Mouse (Mus musculus): ENCODE results near the gene Kcnj13. TPM values are rescaled to one million over a fixed set of nuclear protein-coding genes. Genes with fewer than 3 reads are reported as not detected.

The Kcnj13 gene
- polyA plus RNA-seq, 1 experiment from 2014 or later = 8.1 TPM

DNA sequence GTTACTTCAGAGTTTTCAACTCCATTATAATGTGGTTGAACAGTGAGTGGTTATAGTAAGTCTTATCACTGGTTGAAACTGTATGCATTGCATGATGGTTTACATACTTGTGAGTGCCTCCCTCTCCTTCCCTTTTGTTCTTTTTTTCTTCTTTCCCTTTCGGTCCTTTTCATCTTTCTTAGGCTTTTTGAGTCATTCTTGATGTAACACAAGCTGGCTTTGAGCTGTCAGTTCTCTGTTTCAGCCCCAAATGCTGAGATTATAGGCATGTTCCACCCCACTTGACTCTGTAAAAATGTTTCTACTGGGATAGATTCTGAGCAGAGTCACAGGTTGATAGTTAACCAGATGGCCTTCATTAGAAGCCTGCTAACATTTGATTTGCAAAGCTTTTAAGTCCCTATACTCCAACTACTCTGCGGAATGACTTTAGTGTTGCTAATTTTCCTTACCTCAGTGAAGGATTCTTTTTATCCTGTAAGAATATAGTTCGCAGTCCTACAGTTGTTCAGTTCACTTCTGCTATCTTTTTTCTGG, 16.4 kb downstream of the Kcnj13 start:
- no peak for ATAC-seq (replicated peaks)
- Histone ChIP-seq H3K4me2 (no peak overlapping the region), H3K9me3 (no peaks in the 10 kb centered on the region), H3K27ac (no peak overlapping the region), H3K36me3 (replicated peaks) (0 out of 2 replicates have a peak, but pooled peaks cover 15% of the 10 kb centered on the region), H3K4me3 (no peak overlapping the region), H3K9ac (no peak overlapping the region), H3K27me3 (replicated peaks) (no peaks in the 10 kb centered on the region), H3K4me1 (no peaks in the 10 kb centered on the region)
- 97% methylated on average over 3 of the region's 3 CpGs for WGBS

DNA sequence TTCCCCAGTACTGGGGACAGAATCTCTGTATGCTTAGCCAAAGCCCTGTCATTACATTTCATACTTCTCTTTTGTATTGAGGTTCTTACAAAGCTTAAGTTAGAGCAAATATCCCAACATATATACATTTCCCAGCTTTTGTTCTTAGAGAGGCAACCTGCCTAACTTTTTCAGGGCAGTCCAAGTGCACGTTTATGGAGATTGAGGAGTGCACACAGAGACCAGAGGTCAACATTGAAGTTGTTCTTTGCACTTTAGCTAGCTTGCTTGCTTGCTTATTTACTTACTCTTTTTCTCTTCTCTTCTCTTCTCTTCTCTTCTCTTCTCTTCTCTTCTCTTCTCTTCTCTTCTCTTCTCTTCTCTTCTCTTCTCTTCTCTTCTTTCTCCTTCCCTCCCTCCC, 34.3 kb downstream of the Kcnj13 start:
- no peak for ATAC-seq (replicated peaks)

DNA sequence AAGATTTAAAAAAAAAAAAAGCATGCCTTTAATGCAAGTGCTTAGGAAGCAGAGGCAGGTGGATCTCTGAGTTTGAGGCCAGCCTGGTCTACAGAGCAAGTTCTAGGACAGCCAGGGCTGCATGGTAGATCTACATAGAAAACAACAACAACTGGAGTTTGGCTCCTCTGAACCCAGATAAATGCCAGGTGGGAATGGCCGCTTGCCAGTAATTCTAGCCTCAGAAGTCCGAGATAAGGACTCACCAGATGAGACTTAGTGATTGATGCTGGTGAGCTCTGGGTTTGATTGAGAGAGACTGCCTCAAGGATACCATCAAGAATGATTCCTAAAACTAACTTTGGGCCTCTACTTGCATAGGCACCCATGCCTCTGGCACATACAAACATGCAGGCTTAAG, 44.0 kb downstream of the Kcnj13 start:
- Histone ChIP-seq H3K9ac (no peak overlapping the region), H3K36me3 (replicated peaks) (no peaks in the 10 kb centered on the region; the same call in 1 of the 2 replicates), H3K4me1 (no peaks in the 10 kb centered on the region), H3K27me3 (replicated peaks) (no peaks in the 10 kb centered on the region), H3K4me3 (no peak overlapping the region), H3K9me3 (no peaks in the 10 kb centered on the region), H3K27ac (no peak overlapping the region), H3K4me2 (no peak overlapping the region)
- ATAC-seq (replicated peaks) = no peak
- WGBS = 97% methylated on average over 2 of the region's 2 CpGs

More for the DNA sequence above, 34.3 kb downstream of the Kcnj13 start:
- Histone ChIP-seq H3K4me2 (no peak overlapping the region), H3K4me3 (no peak overlapping the region), H3K9me3 (no peaks in the 10 kb centered on the region), H3K4me1 (no peaks in the 10 kb centered on the region), H3K9ac (no peak overlapping the region), H3K27ac (no peak overlapping the region), H3K36me3 (replicated peaks) (peaks cover 12% of the 10 kb centered on the region), H3K27me3 (replicated peaks) (no peaks in the 10 kb centered on the region)
- 83% methylated on average over 1 of the region's 1 CpGs for WGBS

Other genes starting within 250 kb of the Kcnj13 start
- 22.3 and 23.3 TPM in 2 replicates for gene Ecel1, start 238.2 kb downstream of the Kcnj13 start, polyA plus RNA-seq (2015; fragmentation: Nextera tagmentation; extraction: Ambion mirVana)
- 0.13 TPM in 1 of 2 replicates, not detected in the other for gene Prss56, start 211.4 kb downstream of the Kcnj13 start, polyA plus RNA-seq (2015; fragmentation: Nextera tagmentation; extraction: Ambion mirVana)
- not detected in 2 replicates for gene Chrnd, start 204.1 kb downstream of the Kcnj13 start, polyA plus RNA-seq (2015; fragmentation: Nextera tagmentation; extraction: Ambion mirVana)
- gene Chrng, start 190.1 kb downstream of the Kcnj13 start, polyA plus RNA-seq (2015; fragmentation: Nextera tagmentation; extraction: Ambion mirVana) = not detected in 2 replicates
- gene Eif4e2, start 180.8 kb downstream of the Kcnj13 start, polyA plus RNA-seq (2015; fragmentation: Nextera tagmentation; extraction: Ambion mirVana) = 91.7 and 95.4 TPM in 2 replicates
- gene Efhd1, start 130.4 kb downstream of the Kcnj13 start, polyA plus RNA-seq (2015; fragmentation: Nextera tagmentation; extraction: Ambion mirVana) = 0.58 and 1.2 TPM in 2 replicates
- 65.9 and 72.9 TPM in 2 replicates for gene Gigyf2, start 67.7 kb downstream of the Kcnj13 start, polyA plus RNA-seq (2015; fragmentation: Nextera tagmentation; extraction: Ambion mirVana)
- gene Snorc, start 75.5 kb upstream of the Kcnj13 start, polyA plus RNA-seq (2015; fragmentation: Nextera tagmentation; extraction: Ambion mirVana) = 0.83 and 1.1 TPM in 2 replicates
- 0.15 and 0.46 TPM in 2 replicates for gene Neu2, start 115.2 kb upstream of the Kcnj13 start, polyA plus RNA-seq (2015; fragmentation: Nextera tagmentation; extraction: Ambion mirVana)
- gene Ngef, start 179.1 kb upstream of the Kcnj13 start, polyA plus RNA-seq (2015; fragmentation: Nextera tagmentation; extraction: Ambion mirVana) = 22.1 and 24.4 TPM in 2 replicates
- gene Inpp5d, start 225.6 kb upstream of the Kcnj13 start, polyA plus RNA-seq (2015; fragmentation: Nextera tagmentation; extraction: Ambion mirVana) = 4.8 and 5.4 TPM in 2 replicates

Measured in midbrain, embryonic 15.5 days (tissue).